Mouse (Mus musculus): ENCODE data around the gene Slc38a2.

DNA sequence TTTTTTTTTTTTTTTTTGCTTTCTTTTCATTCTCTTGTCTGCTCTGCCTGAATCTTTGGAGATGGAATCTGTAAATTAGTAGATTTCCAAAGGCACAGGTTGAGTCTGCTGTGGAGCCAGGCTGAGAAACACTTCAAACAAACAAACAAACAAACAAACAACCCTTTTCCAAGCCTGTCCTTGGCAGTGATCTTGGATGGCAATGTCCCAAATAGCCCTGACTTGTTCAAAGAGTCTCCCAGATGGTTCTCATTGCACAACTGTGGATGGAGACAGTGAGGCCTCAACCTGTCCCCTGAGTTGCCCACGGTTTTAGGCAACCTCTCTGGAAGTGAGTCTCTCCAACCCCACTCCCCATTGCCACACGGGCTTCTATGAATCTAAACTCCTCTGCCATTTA is 60.9 kb downstream of the Slc38a2 start:
- no peak for TF ChIP-seq EP300 (IDR thresholded peaks at IDR 0.05; ENCODE audit: low read depth)
- no peak for TF ChIP-seq CTCF (IDR thresholded peaks at IDR 0.05; ENCODE audit: low read depth)
